Mouse (Mus musculus) small intestine, adult 2 months (tissue): Measurements from ENCODE around the gene Sarnp.

Source experiments
- CTCF ChIP-seq: fragments of 200-500 bp; IDR thresholded peaks from 2 replicates; pipeline ENCODE4 v1.5.1; 2012; ENCODE audit warnings: low read depth, mild to moderate bottlenecking, control low read depth, inconsistent platforms, low read length, moderate library complexity, mixed read lengths; ENCODE audit not compliant: insufficient replicate concordance, insufficient read length; ENCODE audit errors: extremely low read depth
- POLR2A ChIP-seq: fragments of 200-500 bp; IDR thresholded peaks from 2 replicates; pipeline ENCODE4 v1.6.1; 2012; ENCODE audit warnings: low read depth, mild to moderate bottlenecking, control low read depth, inconsistent platforms, low read length, moderate library complexity

GRCm38 (mm10) chr10:128837400-128837799 is 20.3 kb downstream of the Sarnp start:
- no peak for TF ChIP-seq CTCF
- TF ChIP-seq POLR2A: no peak
